Mouse (Mus musculus) kidney, postnatal 25 days (tissue): ENCODE measurements at regions not wholly inside any gene's neighbourhood (a gene's known extent, or its start where the extent isn't known, plus 50 kb on each side); places are given as distances from the start of the nearest gene placed in this dataset.

Experiments
- DNase-seq, 2 experiments: peaks; one replicate each; pipeline ENCODE4 v3.0.0; 2021; ENCODE audit warnings: mixed read lengths in 2 of 2

GRCm38 (mm10) chr4:152920261-152920660, 442.6 kb upstream of the Kcnab2 start:
- DNase-seq: no peak

- DNase-seq: no peak
Measured at GRCm38 (mm10) chr4:152919851-152920250, 442.2 kb upstream of the Kcnab2 start.

GRCm38 (mm10) chr4:152916576-152916975, 438.9 kb upstream of the Kcnab2 start:
- DNase-seq: no peak

GRCm38 (mm10) chr4:152913497-152913896, 435.8 kb upstream of the Kcnab2 start:
- peak; percentile 21 to 59 for DNase-seq

- no peak for DNase-seq
Measured at GRCm38 (mm10) chr4:152912846-152913245, 435.2 kb upstream of the Kcnab2 start.

GRCm38 (mm10) chr4:152908235-152908634, 430.6 kb upstream of the Kcnab2 start:
- peak in 1 of 2 experiments; percentile 13 for DNase-seq

- DNase-seq: no peak
Measured at GRCm38 (mm10) chr4:152902851-152903250, 425.2 kb upstream of the Kcnab2 start.

- no peak for DNase-seq
Measured at GRCm38 (mm10) chr4:152900049-152900448, 422.4 kb upstream of the Kcnab2 start.

GRCm38 (mm10) chr4:152895076-152895475, 417.4 kb upstream of the Kcnab2 start:
- no peak for DNase-seq

GRCm38 (mm10) chr4:152892997-152893396, 415.3 kb upstream of the Kcnab2 start:
- no peak for DNase-seq

GRCm38 (mm10) chr4:152889211-152889610, 411.5 kb upstream of the Kcnab2 start:
- peak in 1 of 2 experiments; percentile 4 for DNase-seq

GRCm38 (mm10) chr4:152888306-152888705, 410.6 kb upstream of the Kcnab2 start:
- peak; percentile 72 to 73 for DNase-seq

- DNase-seq: no peak
Measured at GRCm38 (mm10) chr4:152886773-152887172, 409.1 kb upstream of the Kcnab2 start.

- DNase-seq: no peak
Measured at GRCm38 (mm10) chr4:152881433-152881930, 403.8 kb upstream of the Kcnab2 start.

GRCm38 (mm10) chr4:152880368-152880767, 402.7 kb upstream of the Kcnab2 start:
- DNase-seq: no peak

GRCm38 (mm10) chr4:152878941-152879340, 401.3 kb upstream of the Kcnab2 start:
- DNase-seq: no peak

- no peak for DNase-seq
Measured at GRCm38 (mm10) chr4:152878401-152878800, 400.7 kb upstream of the Kcnab2 start.

GRCm38 (mm10) chr4:152870046-152870445, 392.4 kb upstream of the Kcnab2 start:
- DNase-seq: no peak

- DNase-seq: no peak
Measured at GRCm38 (mm10) chr4:152865894-152866293, 388.2 kb upstream of the Kcnab2 start.

- no peak for DNase-seq
Measured at GRCm38 (mm10) chr4:152862818-152863614, 385.3 kb upstream of the Kcnab2 start.

- DNase-seq: no peak
Measured at GRCm38 (mm10) chr4:152859161-152859560, 381.5 kb upstream of the Kcnab2 start.

- no peak for DNase-seq
Measured at GRCm38 (mm10) chr4:152850147-152850546, 372.5 kb upstream of the Kcnab2 start.

GRCm38 (mm10) chr4:152836080-152836479, 358.4 kb upstream of the Kcnab2 start:
- no peak for DNase-seq

GRCm38 (mm10) chr4:152834421-152835110, 356.9 kb upstream of the Kcnab2 start:
- DNase-seq: no peak
